Mouse (Mus musculus) spleen, adult 2 months (tissue): ENCODE measurements around the gene Eef1a2.

Experiments used
- CTCF ChIP-seq: fragments of 200-500 bp; IDR thresholded peaks from 2 replicates; pipeline ENCODE4 v1.5.1; 2011; ENCODE audit warnings: mild to moderate bottlenecking, inconsistent platforms; ENCODE audit not compliant: insufficient read depth, insufficient read length, insufficient replicate concordance; ENCODE audit errors: extremely low read depth
- POLR2A ChIP-seq: fragments of 200-500 bp; IDR thresholded peaks from 2 replicates; pipeline ENCODE4 v1.6.1; 2011; ENCODE audit warnings: low read depth, low read length, inconsistent platforms

DNA sequence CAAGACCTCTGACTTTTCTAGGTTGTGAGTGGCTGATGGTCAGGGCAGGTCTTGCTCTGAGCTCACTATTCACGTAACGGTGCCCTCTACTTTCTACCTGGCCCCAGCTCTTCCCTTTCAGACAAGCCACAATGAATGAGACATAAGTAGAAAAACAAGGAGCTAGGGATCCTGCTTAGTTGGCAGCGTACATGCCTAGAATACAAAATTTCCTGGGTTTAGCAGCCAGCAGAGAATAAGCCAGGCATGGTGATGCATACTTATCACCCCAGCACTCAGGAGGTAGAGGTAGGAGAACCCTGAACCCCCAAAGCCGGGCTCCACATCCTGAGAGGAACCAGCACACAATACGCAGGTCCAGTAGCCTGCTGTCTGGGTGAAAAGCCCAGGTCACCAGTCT is 40.4 kb downstream of the Eef1a2 start:
- TF ChIP-seq CTCF: no peak
- TF ChIP-seq POLR2A: no peak
